Mouse (Mus musculus): ENCODE measurements around the gene Atp5d. TPM values are rescaled to one million over a fixed set of nuclear protein-coding genes. Genes with fewer than 3 reads are reported as not detected.

Gene Atp5d
- polyA plus RNA-seq, 1 experiment: 1,163 TPM

DNA sequence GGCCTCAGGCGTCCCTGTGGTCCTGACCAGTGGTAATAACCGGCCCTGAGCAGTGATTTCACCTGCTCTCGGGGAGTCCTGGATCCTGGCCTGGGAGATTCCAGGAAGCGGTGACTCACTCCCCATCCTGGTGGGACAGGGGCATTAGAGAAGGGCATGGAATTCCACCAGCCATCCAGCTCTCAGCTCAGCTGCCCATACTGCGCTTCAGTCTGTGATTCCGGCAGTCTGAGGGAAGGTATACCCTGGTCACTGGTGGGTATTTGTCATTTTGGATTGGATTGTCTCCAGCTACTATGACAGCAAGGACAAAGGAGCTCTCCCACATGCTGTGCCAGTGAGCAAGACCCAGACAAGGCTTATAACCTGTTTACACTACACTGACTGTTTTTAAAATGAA is 30.8 kb upstream of the Atp5d start:
- Histone ChIP-seq H3K27me3 (ENCODE audit: control insufficient read depth, insufficient read depth, insufficient read length) (no peaks in the 10 kb centered on the region), H3K4me2 (ENCODE audit: low read depth) (peak overlapping the region; percentile 31), H3ac (ENCODE audit: control insufficient read depth, insufficient read length) (no peak overlapping the region), H3K79me2 (ENCODE audit: control insufficient read depth, insufficient read depth) (peaks cover 6% of the 10 kb centered on the region), H3K4me3 (no peak overlapping the region), H3K36me3 (ENCODE audit: control insufficient read depth, insufficient read depth) (no peaks in the 10 kb centered on the region)
- TF ChIP-seq MYOD1 (IDR thresholded peaks at IDR 0.05; ENCODE audit: control insufficient read depth in 1 of 3, insufficient read length in 2 of 3, low read depth in 2 of 3): peak in 1 of 3 experiments; percentile 54
- TF ChIP-seq USF1 (IDR thresholded peaks at IDR 0.05; ENCODE audit: low read depth): no peak
- TF ChIP-seq TCF3 (IDR thresholded peaks at IDR 0.05; ENCODE audit: insufficient read length, low read depth): no peak
- TF ChIP-seq MYOG (IDR thresholded peaks at IDR 0.05; ENCODE audit: control insufficient read depth in 1 of 3, insufficient read depth in 1 of 3, insufficient read length in 2 of 3, low read depth in 2 of 3): peak in 1 of 3 experiments; percentile 68

DNA sequence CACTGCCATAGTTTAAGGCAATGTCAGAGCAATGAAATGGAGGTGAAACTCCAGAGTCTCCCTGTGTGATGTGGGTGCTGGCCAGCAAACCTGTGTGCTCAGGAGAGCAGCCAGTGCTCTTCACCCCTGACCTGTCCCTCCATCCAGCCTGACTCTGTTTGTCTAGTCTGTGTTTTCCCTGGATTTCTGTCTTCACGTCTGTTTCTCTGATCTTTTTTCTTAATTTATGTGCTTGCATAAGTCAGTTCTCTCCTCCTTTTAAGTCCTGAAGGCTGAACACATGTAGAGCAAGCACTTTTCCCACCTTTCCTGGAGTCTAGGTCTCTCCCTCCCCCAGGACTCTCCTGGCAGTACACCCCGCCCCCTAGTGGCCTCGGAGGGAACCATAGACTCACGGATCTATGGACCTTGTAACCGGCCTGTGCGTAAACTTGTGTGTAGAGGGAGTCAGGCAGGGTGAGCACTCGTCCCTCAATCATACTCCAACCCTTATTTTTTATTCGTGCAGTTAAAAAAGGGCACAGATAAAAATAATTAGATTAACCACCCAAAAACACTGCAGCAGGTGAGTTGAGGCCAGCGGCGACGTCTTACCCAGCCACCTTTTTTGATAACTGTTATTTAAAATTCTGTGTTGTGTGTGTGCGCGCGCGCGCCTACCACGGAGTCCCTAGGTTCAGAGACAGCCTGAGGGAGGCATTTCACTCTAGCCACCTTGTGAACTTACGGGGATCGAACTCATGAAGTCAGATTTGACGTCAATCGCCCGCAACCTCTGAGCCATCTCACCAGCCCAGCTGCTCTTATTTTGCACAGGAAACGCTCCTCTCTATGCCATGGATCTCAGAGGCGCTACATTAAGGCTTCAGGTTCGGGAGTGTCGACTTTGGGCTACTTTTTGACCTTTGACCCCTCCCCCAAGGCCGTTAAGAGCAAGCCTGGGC is 23.8 kb upstream of the Atp5d start:
- H3K4me2 ChIP-seq (ENCODE audit: low read depth): peak overlapping the region; percentile 80
- H3K4me3 ChIP-seq: peak overlapping the region; percentile 93
- H3K27me3 ChIP-seq (ENCODE audit: control insufficient read depth, insufficient read depth, insufficient read length): no peaks in the 10 kb centered on the region
- TF ChIP-seq MYOD1 (IDR thresholded peaks at IDR 0.05; ENCODE audit: control insufficient read depth in 1 of 3, insufficient read length in 2 of 3, low read depth in 2 of 3) (no peak), POLR2AphosphoS2 (IDR thresholded peaks at IDR 0.05; ENCODE audit: insufficient read length, low read depth) (no peak), TCF3 (IDR thresholded peaks at IDR 0.05; ENCODE audit: insufficient read length, low read depth) (no peak), MYOG (IDR thresholded peaks at IDR 0.05; ENCODE audit: control insufficient read depth in 1 of 3, insufficient read depth in 1 of 3, insufficient read length in 2 of 3, low read depth in 2 of 3) (no peak), E2F4 (IDR thresholded peaks at IDR 0.05; ENCODE audit: insufficient read depth) (no peak), MAX (IDR thresholded peaks at IDR 0.05; ENCODE audit: low read depth) (no peak), CEBPB (IDR thresholded peaks at IDR 0.05; ENCODE audit: insufficient read depth, poor library complexity, severe bottlenecking) (no peak)
- H3K79me2 ChIP-seq (ENCODE audit: control insufficient read depth, insufficient read depth): peaks cover 39% of the 10 kb centered on the region
- H3ac ChIP-seq (ENCODE audit: control insufficient read depth, insufficient read length): peak overlapping the region; percentile 96
- peaks cover 5% of the 10 kb centered on the region for H3K36me3 ChIP-seq (ENCODE audit: control insufficient read depth, insufficient read depth)

DNA sequence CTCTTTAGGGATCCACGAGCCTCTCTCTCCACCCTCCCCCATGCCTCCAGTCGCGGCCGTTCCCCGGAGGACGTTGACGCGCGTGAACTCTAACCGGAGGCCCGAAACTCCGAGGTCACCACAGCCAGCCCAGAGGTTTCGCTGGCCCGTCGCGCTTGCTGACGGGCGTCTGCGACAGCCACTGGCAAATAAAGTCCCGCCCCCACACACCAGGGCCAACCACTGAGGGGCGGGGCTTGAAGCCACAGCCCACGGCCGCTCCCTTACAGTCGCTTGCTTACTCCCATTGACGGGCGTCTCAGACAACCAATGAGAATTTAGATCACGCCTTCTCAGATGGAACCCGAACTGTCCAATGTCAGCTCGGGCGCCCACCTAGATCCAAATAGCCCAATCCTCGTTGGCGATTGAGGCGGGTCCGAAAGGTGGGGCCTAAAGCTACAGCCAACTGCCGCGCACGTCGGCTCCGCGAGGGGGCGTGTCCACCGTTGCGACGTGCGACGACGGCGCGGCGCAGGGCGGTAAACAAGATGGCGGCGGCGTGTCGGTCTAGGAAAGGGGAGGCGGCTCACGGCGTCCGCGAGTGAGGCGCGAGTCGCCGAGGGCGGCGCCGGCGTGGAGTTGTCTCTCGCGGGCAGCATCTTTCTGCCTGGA is 23.0 kb upstream of the Atp5d start, which contains the start of gene Stk11:
Gene Stk11 (plus strand): TSS at position 514 of the 654 bp plus-strand sequence.
- H3ac ChIP-seq (ENCODE audit: control insufficient read depth, insufficient read length): peak within 1 kb of the TSS; percentile 96
- H3K4me2 ChIP-seq (ENCODE audit: low read depth): peak within 1 kb of the TSS; percentile 97
- TF ChIP-seq TCF12 (IDR thresholded peaks at IDR 0.05; ENCODE audit: insufficient read depth, poor library complexity, severe bottlenecking) (no peak), E2F4 (IDR thresholded peaks at IDR 0.05; ENCODE audit: insufficient read depth) (no peak), CEBPB (IDR thresholded peaks at IDR 0.05; ENCODE audit: insufficient read depth, poor library complexity, severe bottlenecking) (no peak), MAX (IDR thresholded peaks at IDR 0.05; ENCODE audit: low read depth) (no peak), POLR2A (IDR thresholded peaks at IDR 0.05; ENCODE audit: insufficient read length, low read depth) (peak; percentile 96), SRF (IDR thresholded peaks at IDR 0.05; ENCODE audit: control insufficient read depth, insufficient read length, low read depth) (peak; percentile 77), TCF3 (IDR thresholded peaks at IDR 0.05; ENCODE audit: insufficient read length, low read depth) (no peak), REST (IDR thresholded peaks at IDR 0.05; ENCODE audit: insufficient read depth, insufficient read length) (peak; percentile 65), MYOG (IDR thresholded peaks at IDR 0.05; ENCODE audit: control insufficient read depth in 1 of 3, insufficient read depth in 1 of 3, insufficient read length in 2 of 3, low read depth in 2 of 3) (no peak), MYOD1 (IDR thresholded peaks at IDR 0.05; ENCODE audit: control insufficient read depth in 1 of 3, insufficient read length in 2 of 3, low read depth in 2 of 3) (peak in 1 of 3 experiments; percentile 10), POLR2AphosphoS2 (IDR thresholded peaks at IDR 0.05; ENCODE audit: insufficient read length, low read depth) (peak; percentile 93), USF1 (IDR thresholded peaks at IDR 0.05; ENCODE audit: low read depth) (no peak)
- peak within 1 kb of the TSS; percentile 93 for H3K4me3 ChIP-seq
- H3K36me3 ChIP-seq (ENCODE audit: control insufficient read depth, insufficient read depth): peaks cover 5% of the 10 kb centered on the region
- H3K27me3 ChIP-seq (ENCODE audit: control insufficient read depth, insufficient read depth, insufficient read length): no peaks in the 10 kb centered on the region
- H3K79me2 ChIP-seq (ENCODE audit: control insufficient read depth, insufficient read depth): peaks cover 48% of the 10 kb centered on the region

DNA sequence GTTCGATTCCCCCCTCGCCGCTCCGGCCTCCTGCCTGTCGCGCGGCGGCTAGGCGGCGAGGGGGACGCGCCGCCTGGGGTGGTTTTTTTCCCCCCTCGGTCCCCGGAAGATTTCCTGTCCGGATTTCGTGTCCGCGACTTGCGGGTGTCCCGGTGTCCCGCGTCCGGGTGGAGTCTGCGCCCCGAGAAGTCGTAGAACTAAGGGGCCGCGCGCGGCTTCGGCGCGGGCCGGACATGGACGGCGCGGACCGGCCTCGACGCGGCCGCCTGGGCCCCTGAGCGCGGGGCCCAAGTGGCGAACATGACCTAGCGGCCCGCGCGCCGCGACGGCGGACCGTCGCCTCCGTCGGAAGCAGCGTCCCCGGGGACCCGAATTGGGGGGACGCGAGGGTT is 22.5 kb upstream of the Atp5d start:
- Histone ChIP-seq H3K4me2 (ENCODE audit: low read depth) (peak overlapping the region; percentile 97), H3K79me2 (ENCODE audit: control insufficient read depth, insufficient read depth) (peaks cover 53% of the 10 kb centered on the region), H3K4me3 (peak overlapping the region; percentile 93), H3K27me3 (ENCODE audit: control insufficient read depth, insufficient read depth, insufficient read length) (no peaks in the 10 kb centered on the region), H3ac (ENCODE audit: control insufficient read depth, insufficient read length) (peak overlapping the region; percentile 96), H3K36me3 (ENCODE audit: control insufficient read depth, insufficient read depth) (peaks cover 5% of the 10 kb centered on the region)
- TF ChIP-seq USF1 (IDR thresholded peaks at IDR 0.05; ENCODE audit: low read depth) (no peak), POLR2A (IDR thresholded peaks at IDR 0.05; ENCODE audit: insufficient read length, low read depth) (no peak), E2F4 (IDR thresholded peaks at IDR 0.05; ENCODE audit: insufficient read depth) (no peak), MYOG (IDR thresholded peaks at IDR 0.05; ENCODE audit: control insufficient read depth in 1 of 3, insufficient read depth in 1 of 3, insufficient read length in 2 of 3, low read depth in 2 of 3) (no peak), MAX (IDR thresholded peaks at IDR 0.05; ENCODE audit: low read depth) (no peak), POLR2AphosphoS2 (IDR thresholded peaks at IDR 0.05; ENCODE audit: insufficient read length, low read depth) (no peak), TCF3 (IDR thresholded peaks at IDR 0.05; ENCODE audit: insufficient read length, low read depth) (no peak), TCF12 (IDR thresholded peaks at IDR 0.05; ENCODE audit: insufficient read depth, poor library complexity, severe bottlenecking) (no peak), MYOD1 (IDR thresholded peaks at IDR 0.05; ENCODE audit: control insufficient read depth in 1 of 3, insufficient read length in 2 of 3, low read depth in 2 of 3) (no peak), CEBPB (IDR thresholded peaks at IDR 0.05; ENCODE audit: insufficient read depth, poor library complexity, severe bottlenecking) (no peak), REST (IDR thresholded peaks at IDR 0.05; ENCODE audit: insufficient read depth, insufficient read length) (no peak), SRF (IDR thresholded peaks at IDR 0.05; ENCODE audit: control insufficient read depth, insufficient read length, low read depth) (no peak)

All from myocyte (in vitro differentiated cells).